Mouse (Mus musculus): ENCODE measurements around the gene Gas8.

- TF ChIP-seq CTCF (IDR thresholded peaks at IDR 0.05; ENCODE audit: extremely low read depth, insufficient read depth, low read length) (no peak), POLR2A (IDR thresholded peaks at IDR 0.05; ENCODE audit: extremely low read depth, insufficient read depth, low read length) (peak; percentile 78)
These were observed 40.8 kb upstream of the Gas8 start, which contains the start of gene Afg3l1 for GRCm38 (mm10) chr8:123477737-123478258.

Measured in cortical plate, adult 2 months (tissue).